Mouse (Mus musculus) cerebellum, adult 2 months (tissue): ENCODE measurements around the gene Mettl21a. TPM values are rescaled to one million over a fixed set of nuclear protein-coding genes. Genes with fewer than 3 reads are reported as not detected.
"Not testable (repeated sequence)": the region's sequence is repeated elsewhere in the genome, so short reads cannot be mapped to it uniquely, and the experiment has no call there.

ENCODE experiments used
- DNase-seq, 2 experiments: peaks; one replicate each; pipeline ENCODE4 v3.0.0; 2021
- H3K27ac ChIP-seq: fragments of 200-500 bp; 2 replicates; pipeline ENCODE4 v1.5.1; 2012; ENCODE audit warnings: low read length, control low read depth, inconsistent platforms; ENCODE audit not compliant: insufficient read depth
- H3K27me3 ChIP-seq: fragments of 200-500 bp; 2 replicates; pipeline ENCODE4 v1.6.1; 2012; ENCODE audit warnings: inconsistent platforms, mild to moderate bottlenecking, low read length, moderate library complexity; ENCODE audit not compliant: control insufficient read depth, insufficient read depth
- H3K4me1 ChIP-seq: fragments of 200-500 bp; 2 replicates; pipeline ENCODE4 v1.6.1; 2011; ENCODE audit warnings: low read length; ENCODE audit not compliant: control insufficient read depth, insufficient read depth
- H3K4me3 ChIP-seq: fragments of 200-500 bp; replicated peaks from 2 replicates; pipeline ENCODE3; 2011; ENCODE audit warnings: mild to moderate bottlenecking, low read depth, low read length, control low read depth; ENCODE audit not compliant: insufficient read depth
- CTCF ChIP-seq: fragments of 200-500 bp; IDR thresholded peaks from 2 replicates; pipeline ENCODE4 v1.5.1; 2011; ENCODE audit warnings: low read depth, mild to moderate bottlenecking, control low read depth, low read length, moderate library complexity, borderline replicate concordance; ENCODE audit not compliant: insufficient read depth
- POLR2A ChIP-seq: fragments of 200-500 bp; IDR thresholded peaks from 2 replicates; pipeline ENCODE4 v1.6.1; 2011; ENCODE audit warnings: low read length, control low read depth, borderline replicate concordance; ENCODE audit not compliant: insufficient read depth
- WGBS: fragments of 180-500 bp; shearing (Covaris S2); methylation state at CpG from one replicate; pipeline ENCODE4 v1.1.7; 2018; 5-methylcytosine and 5-hydroxymethylcytosine counted together
- polyA plus RNA-seq: library from polyadenylated mRNA; depleted of rRNA; stranded (reverse); fragments of >200 nt; gene quantifications from 2 replicates; pipeline ENCODE4 v1.2.3, GENCODE M21; 2012

Gene Mettl21a
- polyA plus RNA-seq, 1 experiment = 15.6 TPM

GRCm38 (mm10) chr1:64609145-64609544 is 7.9 kb downstream of the Mettl21a start:
- no peak overlapping the region for H3K4me3 ChIP-seq
- 64% methylated on average over 4 of the region's 4 CpGs for WGBS
- DNase-seq = no peak
- no peaks in the 10 kb centered on the region for H3K4me1 ChIP-seq
- no peak for TF ChIP-seq CTCF
- no peak for TF ChIP-seq POLR2A
- H3K27me3 ChIP-seq = no peaks in the 10 kb centered on the region
- H3K27ac ChIP-seq = no peak overlapping the region

- H3K27ac ChIP-seq = no peak overlapping the region
- TF ChIP-seq CTCF (no peak), POLR2A (no peak)
- no peak for DNase-seq
- no peak overlapping the region for H3K4me3 ChIP-seq
- 93% methylated on average over 5 of the region's 5 CpGs for WGBS
- no peaks in the 10 kb centered on the region for H3K4me1 ChIP-seq
- H3K27me3 ChIP-seq = no peaks in the 10 kb centered on the region
These were observed 13.7 kb downstream of the Mettl21a start for GRCm38 (mm10) chr1:64603381-64603780.

DNA sequence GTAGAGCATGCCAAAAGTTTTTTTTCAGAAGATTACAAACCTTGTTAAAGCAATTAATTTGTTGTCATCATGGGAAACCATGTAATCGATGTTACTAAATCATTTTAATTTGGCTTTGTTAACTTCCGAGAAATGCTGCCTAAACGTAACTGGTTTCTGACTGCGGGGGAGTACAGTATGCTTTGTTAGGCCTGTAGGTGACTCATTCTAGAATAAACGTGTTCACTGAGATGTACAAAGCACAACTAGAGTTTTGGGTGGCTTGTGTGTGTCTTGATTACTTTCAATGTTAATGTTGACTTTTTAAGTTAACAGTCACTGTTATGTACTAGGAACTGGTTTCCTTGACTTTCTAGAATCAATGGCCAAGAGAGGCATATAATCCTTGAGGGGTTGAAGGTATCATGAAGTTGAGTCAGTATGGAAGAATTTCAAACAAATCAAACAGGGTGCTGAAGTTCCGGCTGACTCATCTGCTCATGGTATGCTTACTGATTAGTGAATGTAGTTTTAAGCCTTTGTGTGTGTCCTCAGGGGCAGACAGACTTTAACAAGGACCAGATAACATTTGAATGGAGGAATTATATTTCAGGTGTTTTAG is 15.7 kb downstream of the Mettl21a start:
- Histone ChIP-seq H3K27me3 (no peaks in the 10 kb centered on the region), H3K4me1 (no peaks in the 10 kb centered on the region), H3K4me3 (no peak overlapping the region), H3K27ac (no peak overlapping the region)
- TF ChIP-seq POLR2A (no peak), CTCF (no peak)
- no peak for DNase-seq
- 85% methylated on average over 6 of the region's 6 CpGs for WGBS

GRCm38 (mm10) chr1:64600413-64601077 is 16.5 kb downstream of the Mettl21a start:
- Histone ChIP-seq H3K27me3 (no peaks in the 10 kb centered on the region), H3K27ac (no peak overlapping the region), H3K4me1 (no peaks in the 10 kb centered on the region), H3K4me3 (no peak overlapping the region)
- TF ChIP-seq CTCF = no peak
- no peak for TF ChIP-seq POLR2A
- no peak for DNase-seq
- WGBS = 80% methylated on average over 7 of the region's 7 CpGs

DNA sequence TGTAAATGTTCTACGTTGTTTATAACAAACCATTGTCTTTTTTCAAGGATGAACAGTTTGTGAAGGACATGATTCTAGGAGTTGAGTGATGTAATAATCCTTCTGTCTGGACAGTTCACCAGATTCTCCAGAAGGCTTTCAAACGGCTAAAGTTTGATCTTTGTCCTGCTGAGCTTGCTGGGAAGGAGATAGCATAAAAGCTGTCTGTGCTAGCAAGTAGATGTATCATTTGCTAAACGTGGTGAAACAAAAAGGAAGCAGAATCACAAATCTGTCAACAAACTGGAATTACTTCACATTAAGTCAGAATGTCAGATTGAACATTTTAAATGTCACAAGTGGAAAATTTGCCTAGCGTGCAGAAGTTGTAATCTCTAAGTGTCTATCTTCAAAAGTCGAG is 18.1 kb downstream of the Mettl21a start:
- TF ChIP-seq POLR2A = no peak
- no peak for TF ChIP-seq CTCF
- no peak for DNase-seq
- 51% methylated on average over 5 of the region's 5 CpGs for WGBS
- Histone ChIP-seq H3K27me3 (no peaks in the 10 kb centered on the region), H3K4me1 (no peaks in the 10 kb centered on the region), H3K27ac (no peak overlapping the region), H3K4me3 (no peak overlapping the region)

- TF ChIP-seq CTCF (no peak), POLR2A (no peak)
- no peaks in the 10 kb centered on the region; the same call in 1 of the 2 replicates for H3K4me1 ChIP-seq
- WGBS = 90% methylated on average over 3 of the region's 3 CpGs
These were observed 38.2 kb downstream of the Mettl21a start for GRCm38 (mm10) chr1:64578801-64579200.

GRCm38 (mm10) chr1:64577911-64578310 is 39.1 kb downstream of the Mettl21a start:
- DNase-seq, H3K27me3 ChIP-seq, H3K27ac ChIP-seq, H3K4me3 ChIP-seq, H3K4me1 ChIP-seq: not testable (repeated sequence)
- WGBS = 53% methylated on average over 9 of the region's 9 CpGs

More at GRCm38 (mm10) chr1:64578801-64579200, 38.2 kb downstream of the Mettl21a start:
- Histone ChIP-seq H3K4me3 (no peak overlapping the region), H3K27me3 (no peaks in the 10 kb centered on the region), H3K27ac (no peak overlapping the region)
- no peak for DNase-seq

DNA sequence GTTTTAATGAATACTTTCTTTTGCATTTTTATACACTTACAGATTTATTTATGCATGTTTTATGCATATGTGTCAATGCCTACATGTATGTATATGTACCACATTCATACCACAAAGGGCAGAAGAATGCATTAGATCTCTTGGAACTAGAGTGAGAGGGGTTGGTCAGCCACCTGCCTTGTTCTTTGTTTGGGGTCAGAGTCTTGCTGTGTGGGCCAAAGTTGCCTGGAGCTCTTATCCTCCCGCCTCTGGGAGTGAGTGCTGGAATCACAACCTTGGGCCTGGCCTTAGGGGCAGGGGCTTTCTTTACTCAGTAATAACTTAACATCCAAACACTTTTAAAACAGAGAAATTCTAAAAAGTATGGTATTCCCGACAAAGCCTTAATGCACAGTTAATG is 40.3 kb downstream of the Mettl21a start:
- no peak for DNase-seq
- H3K27ac ChIP-seq = no peak overlapping the region
- H3K4me1 ChIP-seq = no peaks in the 10 kb centered on the region; the same call in 1 of the 2 replicates
- WGBS = 62% methylated on average over 2 of the region's 2 CpGs
- TF ChIP-seq POLR2A (no peak), CTCF (no peak)
- no peaks in the 10 kb centered on the region for H3K27me3 ChIP-seq
- no peak overlapping the region for H3K4me3 ChIP-seq

DNA sequence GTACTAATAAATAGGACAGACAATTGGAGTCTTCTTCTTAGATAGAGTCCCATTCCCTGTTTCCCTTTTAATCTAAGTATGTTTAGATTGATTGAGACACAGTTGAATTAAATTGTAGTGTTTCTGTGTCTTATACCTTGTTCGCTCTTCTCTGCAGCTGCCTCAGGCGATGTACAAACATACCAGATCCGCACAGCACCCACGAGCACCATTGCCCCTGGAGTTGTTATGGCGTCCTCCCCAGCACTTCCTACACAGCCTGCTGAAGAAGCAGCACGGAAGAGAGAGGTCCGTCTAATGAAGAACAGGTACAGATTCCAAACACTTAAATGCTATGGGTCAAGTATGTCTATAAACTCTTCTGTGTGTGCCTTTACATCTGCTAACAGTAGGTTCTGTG is 41.0 kb downstream of the Mettl21a start:
- Histone ChIP-seq H3K27ac (no peak overlapping the region), H3K4me3 (no peak overlapping the region), H3K4me1 (no peaks in the 10 kb centered on the region), H3K27me3 (no peaks in the 10 kb centered on the region)
- no peak for TF ChIP-seq POLR2A
- TF ChIP-seq CTCF = no peak
- WGBS = 90% methylated on average over 7 of the region's 7 CpGs
- DNase-seq = no peak
